Mouse (Mus musculus) left cerebral cortex, adult 8-10 months (tissue): ENCODE results near the gene Kars. TPM values are rescaled to one million over a fixed set of nuclear protein-coding genes. Genes with fewer than 3 reads are reported as not detected.

Experiments
- DNase-seq, 2 experiments: peaks; one replicate each; pipeline ENCODE4 v3.0.0; 2022; ENCODE audit warnings: low spot score in 2 of 2
- total RNA-seq, 4 experiments: library from RNA; stranded (reverse); gene quantifications; 2 replicates each; pipeline ENCODE4 v1.2.4; 2022

Kars gene
- total RNA-seq, result 10 to 100 TPM; 80.3 to 90.3 (median 84.7) TPM

- DNase-seq, result peak; percentile 83 to 87
These were observed at the start of gene Kars, which contains the start of gene Terf2ip for GRCm38 (mm10) chr8:112010997-112011815. Kars (minus strand) TSS chr8:112011323. Terf2ip (plus strand) TSS chr8:112011398.

DNA sequence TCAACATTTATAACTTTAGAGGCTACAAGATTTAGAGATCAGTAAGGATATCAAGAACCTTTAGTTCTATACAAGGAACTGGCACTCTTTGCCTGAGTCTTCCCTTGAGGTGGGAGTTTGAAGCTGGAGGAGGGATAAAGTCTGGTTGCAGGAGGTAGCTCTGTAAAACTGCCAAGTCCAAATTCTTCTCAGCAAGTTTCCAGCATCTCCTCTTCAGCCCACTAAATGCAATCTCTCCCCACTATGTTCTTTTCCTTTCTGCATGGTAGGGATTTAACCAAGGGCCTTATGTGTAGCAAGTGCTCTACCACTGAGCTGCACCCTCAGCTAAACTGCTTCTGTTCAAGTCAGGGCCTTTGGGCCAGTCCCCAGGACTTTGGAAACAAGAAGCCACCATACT, 43.3 kb upstream of the Kars start:
- DNase-seq, result no peak

DNA sequence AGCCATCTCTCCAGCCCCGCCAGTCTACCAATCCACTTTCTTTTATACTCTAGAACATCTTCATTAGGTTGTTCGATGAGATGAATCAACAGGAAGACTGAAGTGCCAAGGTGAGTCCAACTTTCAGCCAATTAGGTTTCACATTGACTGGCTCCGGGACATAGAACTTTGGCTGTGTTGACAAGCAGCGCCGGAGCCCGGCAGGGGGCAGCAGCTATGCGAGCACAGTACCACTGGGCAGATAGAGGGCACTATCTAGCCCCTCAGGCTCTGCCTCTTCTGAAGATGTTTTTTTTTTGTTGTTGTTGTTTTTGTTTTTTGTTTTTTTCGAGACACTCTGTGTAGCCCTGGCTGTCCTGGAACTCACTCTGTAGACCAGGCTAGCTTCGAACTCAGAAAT, 40.4 kb upstream of the Kars start:
- DNase-seq, result no peak

- DNase-seq, result no peak
These were observed 38.9 kb upstream of the Kars start for GRCm38 (mm10) chr8:112049984-112050383.

DNA sequence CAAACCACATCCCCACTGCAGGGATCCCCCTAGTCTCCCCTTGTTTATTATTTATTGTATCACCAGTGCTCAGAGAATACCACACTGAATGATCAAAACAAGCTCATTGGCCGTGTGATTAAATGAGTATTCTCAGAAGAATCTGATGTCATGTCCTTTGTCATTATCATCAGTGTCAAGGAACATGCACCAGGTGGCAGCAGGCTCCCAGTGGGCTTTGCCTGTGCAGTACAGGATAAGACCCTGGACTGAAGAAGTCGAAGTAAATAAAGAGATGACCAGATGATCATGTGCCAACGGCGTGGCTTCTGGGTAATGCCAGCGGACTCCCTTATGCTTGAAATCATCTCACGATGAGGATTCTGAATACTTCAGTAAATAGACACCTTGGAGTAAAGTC, 37.2 kb upstream of the Kars start:
- DNase-seq, result no peak

DNA sequence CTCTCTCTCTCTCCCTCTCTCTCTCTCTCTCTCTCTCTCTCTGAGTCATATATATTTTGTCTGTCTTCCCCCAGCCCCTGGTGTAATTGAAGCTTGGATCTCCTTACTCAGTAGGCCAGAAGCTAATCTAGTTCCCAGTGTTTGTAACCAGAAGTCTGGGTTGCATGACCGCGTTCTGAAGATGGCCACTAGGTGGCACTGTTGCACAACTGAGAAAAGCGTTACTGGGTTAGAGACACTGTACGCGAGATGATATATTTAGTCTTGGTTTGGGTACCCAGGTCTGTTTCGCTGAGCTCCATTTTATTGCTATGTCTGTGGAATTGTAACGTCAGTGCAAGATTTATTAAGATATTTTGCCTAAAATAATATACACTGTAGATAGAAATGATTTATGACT, 34.8 kb upstream of the Kars start:
- DNase-seq, result peak; percentile 53 to 78

DNA sequence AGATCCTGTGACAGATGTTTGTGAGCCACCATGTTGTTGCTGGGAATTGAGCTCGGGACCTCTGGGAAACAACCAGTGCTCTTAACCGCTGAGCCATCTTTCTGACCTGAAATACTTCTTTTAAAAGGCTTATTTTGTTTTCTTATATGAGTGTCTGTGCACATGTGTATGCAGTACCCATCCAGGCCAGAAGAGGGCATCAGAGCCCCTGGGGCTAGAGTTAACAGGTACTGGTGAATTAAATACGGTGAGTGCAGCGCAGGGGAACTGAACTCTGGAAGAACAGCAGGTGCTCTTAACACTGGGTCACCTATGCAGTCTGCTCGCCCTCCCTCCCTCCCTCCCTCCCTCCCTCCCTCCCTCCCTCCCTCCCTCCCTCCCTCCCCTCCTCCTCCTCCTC, 34.1 kb upstream of the Kars start:
- no peak for DNase-seq

DNA sequence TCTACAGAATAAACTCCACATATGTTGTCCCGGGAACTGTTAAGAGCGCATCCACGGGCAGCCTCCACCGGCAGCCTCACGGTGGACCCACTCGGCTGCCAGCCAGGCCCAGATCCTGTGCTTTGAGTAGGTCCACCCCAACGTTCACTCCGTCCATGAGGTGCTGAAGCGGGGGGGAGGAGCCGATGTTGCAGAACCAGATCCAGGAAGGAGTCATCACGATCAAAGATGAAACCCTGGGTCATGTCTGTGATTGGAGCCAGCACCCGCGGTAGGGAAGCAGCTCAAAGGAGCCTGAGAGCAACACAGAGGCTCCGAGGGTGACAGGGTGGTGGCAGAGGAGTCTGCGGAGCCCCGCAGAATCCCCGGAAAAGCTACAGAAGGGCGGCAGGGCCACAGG, 26.4 kb upstream of the Kars start:
- no peak for DNase-seq

- no peak for DNase-seq
These were observed 23.5 kb upstream of the Kars start for GRCm38 (mm10) chr8:112034603-112035002.

DNA sequence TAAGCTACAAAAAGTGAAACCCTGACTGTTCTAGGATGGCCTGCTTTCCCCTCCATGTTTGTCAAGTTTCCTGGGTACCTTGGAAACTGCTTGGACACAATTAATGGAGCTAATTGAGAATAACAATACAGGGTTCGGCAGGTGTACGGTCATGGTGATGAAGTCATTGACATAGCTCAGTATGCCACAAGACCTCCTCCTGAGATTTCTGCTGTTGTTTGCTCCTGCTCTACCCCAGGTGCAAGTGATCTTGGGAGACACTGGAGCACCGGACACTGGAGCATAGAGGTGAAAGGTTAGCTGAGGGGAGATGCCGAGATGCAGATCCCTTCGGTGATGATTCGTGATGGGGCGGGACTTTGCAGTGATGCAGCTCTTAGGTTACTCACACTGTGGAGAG, 21.9 kb upstream of the Kars start:
- no peak for DNase-seq

GRCm38 (mm10) chr8:112030663-112031062, 19.5 kb upstream of the Kars start:
- DNase-seq, result no peak

GRCm38 (mm10) chr8:112029455-112029854, 18.3 kb upstream of the Kars start:
- DNase-seq, result no peak

- no peak for DNase-seq
These were observed 3.8 kb upstream of the Kars start, which contains the start of gene Gm6793 for GRCm38 (mm10) chr8:112014936-112015335. Gm6793 (minus strand) TSS chr8:112015036.

DNA sequence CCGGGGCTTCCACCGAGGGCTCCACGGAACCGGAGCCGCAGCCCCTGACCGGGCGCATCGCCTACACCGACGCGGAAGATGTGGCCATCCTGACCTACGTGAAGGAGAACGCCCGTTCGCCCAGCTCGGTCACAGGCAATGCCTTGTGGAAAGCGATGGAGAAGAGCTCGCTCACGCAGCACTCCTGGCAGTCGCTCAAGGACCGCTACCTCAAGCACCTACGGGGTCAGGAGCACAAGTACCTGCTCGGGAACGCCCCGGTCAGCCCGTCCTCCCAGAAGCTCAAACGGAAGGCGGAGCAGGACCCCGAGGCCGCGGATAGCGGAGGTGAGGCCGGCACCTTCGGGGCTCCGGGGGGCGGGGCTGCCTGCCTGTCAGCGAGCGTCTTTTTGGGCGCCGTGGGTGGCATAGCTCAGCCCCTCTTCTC, 706 bp upstream of the Kars start:
- no peak for DNase-seq

DNA sequence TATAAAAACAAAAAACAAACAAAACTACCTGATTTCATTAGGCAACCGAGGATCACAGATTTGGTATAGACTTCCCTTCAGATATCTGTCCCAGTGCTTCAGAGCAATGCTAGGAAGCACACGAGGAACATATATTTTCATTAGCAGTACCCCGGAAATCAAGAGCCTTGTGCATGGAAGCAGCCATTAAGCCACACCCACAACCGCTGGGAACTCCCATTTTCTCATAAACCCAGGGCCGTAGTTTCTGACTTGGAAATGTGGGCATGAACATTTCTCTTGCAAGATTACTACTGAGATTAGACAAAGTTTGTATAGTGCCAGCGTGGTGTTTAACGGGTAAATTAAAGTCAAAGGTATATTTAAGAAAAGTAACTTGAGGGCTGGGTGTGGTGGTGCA, 1.6 kb downstream of the Kars start:
- no peak for DNase-seq

GRCm38 (mm10) chr8:112007669-112008068, 3.5 kb downstream of the Kars start:
- DNase-seq, result no peak

- DNase-seq, result peak in 1 of 2 experiments; percentile 51
These were observed 5.5 kb downstream of the Kars start for GRCm38 (mm10) chr8:112005601-112006000.

DNA sequence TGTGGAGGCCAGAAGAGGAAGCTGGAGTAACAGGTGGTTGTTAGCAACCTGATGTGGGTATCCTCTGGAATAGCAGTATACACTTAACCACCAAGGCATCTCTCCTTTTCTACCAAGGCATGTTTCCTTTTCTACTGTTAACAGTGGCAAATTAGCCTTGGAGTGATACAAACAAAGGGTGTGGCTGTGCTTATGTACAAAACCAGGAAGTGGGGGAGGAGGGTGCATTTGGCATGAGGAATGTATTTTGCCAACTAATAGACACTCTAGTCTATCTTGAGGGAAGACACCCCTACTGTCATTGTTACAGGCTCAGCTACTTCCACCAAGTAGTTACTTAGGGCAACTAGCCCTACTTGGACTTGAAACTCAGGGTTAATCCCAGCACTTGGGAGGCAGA, 6.4 kb downstream of the Kars start:
- no peak for DNase-seq

DNA sequence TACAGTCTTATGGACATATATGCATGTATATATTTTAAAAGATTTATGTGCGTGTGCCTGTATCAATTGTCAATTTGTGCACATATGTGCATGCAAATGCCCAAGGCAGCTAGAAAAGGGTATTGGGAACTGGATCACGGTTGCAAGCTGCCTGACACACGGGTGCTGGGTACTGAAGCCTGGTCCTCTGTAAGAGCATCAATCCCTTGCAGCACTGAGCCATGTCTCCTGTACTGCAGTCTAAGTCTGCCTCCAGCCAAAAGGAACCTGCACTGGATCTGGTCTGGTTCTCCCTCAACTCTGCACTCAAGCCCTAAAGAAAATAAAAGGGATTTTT, 18.5 kb downstream of the Kars start:
- DNase-seq, result no peak

- peak; percentile 70 to 84 for DNase-seq
These were observed 19.0 kb downstream of the Kars start, which contains the start of gene Adat1 for GRCm38 (mm10) chr8:111992013-111992702. Adat1 (minus strand) TSS chr8:111992302.

- DNase-seq, result no peak
These were observed 19.8 kb downstream of the Kars start for GRCm38 (mm10) chr8:111991278-111991677.

GRCm38 (mm10) chr8:111989911-111990310, 21.2 kb downstream of the Kars start:
- DNase-seq, result peak in 1 of 2 experiments; percentile 53

DNA sequence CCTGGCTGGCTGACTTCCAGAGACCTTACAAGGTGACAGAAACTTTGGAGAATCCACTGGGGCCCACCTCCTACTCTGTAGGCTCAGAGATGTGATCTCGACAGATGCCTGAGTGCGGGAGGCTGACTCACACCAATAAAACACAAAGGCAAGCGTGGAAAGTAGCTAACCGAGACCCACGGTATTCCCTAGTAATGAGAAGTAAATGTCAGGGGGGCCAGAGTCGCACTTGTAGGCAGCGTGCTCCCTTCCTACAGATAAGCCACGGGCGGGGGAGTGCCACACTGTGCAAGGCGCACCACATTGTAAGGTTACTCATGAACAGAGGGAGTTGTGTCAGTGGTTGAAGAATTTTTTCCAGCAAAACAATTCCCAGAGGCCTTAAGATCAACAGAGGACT, 26.6 kb downstream of the Kars start:
- DNase-seq, result peak in 1 of 2 experiments; percentile 45
